Mouse (Mus musculus): ENCODE data around the gene Prune1. TPM values are rescaled to one million over a fixed set of nuclear protein-coding genes. Genes with fewer than 3 reads are reported as not detected.

Gene Prune1
- 81.4 and 84.3 TPM in 2 replicates for polyA plus RNA-seq (2015; fragmentation: Nextera tagmentation; extraction: Ambion mirVana)

- peak within 1 kb of the TSS; percentile 84 for H3K9ac ChIP-seq (ENCODE audit: low read depth, low read length)
- H3K4me3 ChIP-seq (ENCODE audit: low read depth, low read length), result peak within 1 kb of the TSS; percentile 71
- peak; percentile 92 for ATAC-seq
- H3K27me3 ChIP-seq (ENCODE audit: control insufficient read depth, insufficient read depth, low read depth, low read length), result no peaks in the 10 kb centered on the region
- H3K4me1 ChIP-seq (ENCODE audit: control insufficient read depth, insufficient read depth, low read length), result peaks cover 22% of the 10 kb centered on the region
- H3K9me3 ChIP-seq (replicated peaks; ENCODE audit: control insufficient read depth, low read length, poor library complexity, severe bottlenecking), result no peaks in the 10 kb centered on the region
- H3K27ac ChIP-seq (ENCODE audit: low read length), result peak within 1 kb of the TSS; percentile 84
- H3K4me2 ChIP-seq (ENCODE audit: low read length), result peak within 1 kb of the TSS; percentile 86
- no peaks in the 10 kb centered on the region for H3K36me3 ChIP-seq (ENCODE audit: control insufficient read depth, insufficient read depth, low read length)
- WGBS, result under 1% methylated on average over 40 of the region's 53 CpGs
These were observed at the start of gene Prune1, which contains the start of gene Mindy1 for GRCm38 (mm10) chr3:95281216-95282126. TSS of gene Prune1 (minus strand) at chr3:95282076. TSS of gene Mindy1 (plus strand) at chr3:95281345.

- Histone ChIP-seq H3K36me3 (ENCODE audit: control insufficient read depth, insufficient read depth, low read length) (peaks cover 50% of the 10 kb centered on the region), H3K27me3 (ENCODE audit: control insufficient read depth, insufficient read depth, low read depth, low read length) (no peaks in the 10 kb centered on the region), H3K4me2 (ENCODE audit: low read length) (no peak overlapping the region), H3K4me1 (ENCODE audit: control insufficient read depth, insufficient read depth, low read length) (no peaks in the 10 kb centered on the region), H3K9me3 (replicated peaks; ENCODE audit: control insufficient read depth, low read length, poor library complexity, severe bottlenecking) (no peaks in the 10 kb centered on the region), H3K9ac (ENCODE audit: low read depth, low read length) (no peak overlapping the region), H3K27ac (ENCODE audit: low read length) (no peak overlapping the region), H3K4me3 (ENCODE audit: low read depth, low read length) (no peak overlapping the region)
- 70% methylated on average over 1 of the region's 1 CpGs for WGBS
- no peak for ATAC-seq
These were observed 49.7 kb upstream of the Prune1 start for GRCm38 (mm10) chr3:95331528-95331927.

- no peak for ATAC-seq
- H3K4me3 ChIP-seq (ENCODE audit: low read depth, low read length), result no peak overlapping the region
- no peaks in the 10 kb centered on the region for H3K27me3 ChIP-seq (ENCODE audit: control insufficient read depth, insufficient read depth, low read depth, low read length)
- H3K4me2 ChIP-seq (ENCODE audit: low read length), result no peak overlapping the region
- no peaks in the 10 kb centered on the region for H3K4me1 ChIP-seq (ENCODE audit: control insufficient read depth, insufficient read depth, low read length)
- no peak overlapping the region for H3K9ac ChIP-seq (ENCODE audit: low read depth, low read length)
- peaks cover 50% of the 10 kb centered on the region for H3K36me3 ChIP-seq (ENCODE audit: control insufficient read depth, insufficient read depth, low read length)
- 91% methylated on average over 1 of the region's 1 CpGs for WGBS
- no peak overlapping the region for H3K27ac ChIP-seq (ENCODE audit: low read length)
- H3K9me3 ChIP-seq (replicated peaks; ENCODE audit: control insufficient read depth, low read length, poor library complexity, severe bottlenecking), result no peaks in the 10 kb centered on the region
These were observed 47.0 kb upstream of the Prune1 start for GRCm38 (mm10) chr3:95328803-95329404.

- peaks cover 37% of the 10 kb centered on the region for H3K36me3 ChIP-seq (ENCODE audit: control insufficient read depth, insufficient read depth, low read length)
- WGBS, result 96% methylated on average over 6 of the region's 6 CpGs
- no peak for ATAC-seq
- no peaks in the 10 kb centered on the region for H3K27me3 ChIP-seq (ENCODE audit: control insufficient read depth, insufficient read depth, low read depth, low read length)
- H3K9me3 ChIP-seq (replicated peaks; ENCODE audit: control insufficient read depth, low read length, poor library complexity, severe bottlenecking), result no peaks in the 10 kb centered on the region
- H3K4me3 ChIP-seq (ENCODE audit: low read depth, low read length), result no peak overlapping the region
- no peak overlapping the region for H3K27ac ChIP-seq (ENCODE audit: low read length)
- no peak overlapping the region for H3K4me2 ChIP-seq (ENCODE audit: low read length)
- H3K9ac ChIP-seq (ENCODE audit: low read depth, low read length), result no peak overlapping the region
- H3K4me1 ChIP-seq (ENCODE audit: control insufficient read depth, insufficient read depth, low read length), result no peaks in the 10 kb centered on the region
These were observed 42.7 kb upstream of the Prune1 start for GRCm38 (mm10) chr3:95324454-95325144.

GRCm38 (mm10) chr3:95323429-95323828 is 41.6 kb upstream of the Prune1 start:
- ATAC-seq, result no peak
- Histone ChIP-seq H3K27me3 (ENCODE audit: control insufficient read depth, insufficient read depth, low read depth, low read length) (no peaks in the 10 kb centered on the region), H3K36me3 (ENCODE audit: control insufficient read depth, insufficient read depth, low read length) (peaks cover 36% of the 10 kb centered on the region), H3K4me2 (ENCODE audit: low read length) (no peak overlapping the region), H3K4me3 (ENCODE audit: low read depth, low read length) (no peak overlapping the region), H3K4me1 (ENCODE audit: control insufficient read depth, insufficient read depth, low read length) (0 out of 2 replicates have a peak, but pooled peaks cover 5% of the 10 kb centered on the region), H3K9ac (ENCODE audit: low read depth, low read length) (no peak overlapping the region), H3K27ac (ENCODE audit: low read length) (no peak overlapping the region), H3K9me3 (replicated peaks; ENCODE audit: control insufficient read depth, low read length, poor library complexity, severe bottlenecking) (no peaks in the 10 kb centered on the region)
- 93% methylated on average over 3 of the region's 3 CpGs for WGBS

GRCm38 (mm10) chr3:95319701-95320625 is 38.1 kb upstream of the Prune1 start:
- WGBS, result 70% methylated on average over 12 of the region's 12 CpGs
- Histone ChIP-seq H3K27me3 (ENCODE audit: control insufficient read depth, insufficient read depth, low read depth, low read length) (no peaks in the 10 kb centered on the region), H3K9ac (ENCODE audit: low read depth, low read length) (no peak overlapping the region), H3K4me1 (ENCODE audit: control insufficient read depth, insufficient read depth, low read length) (peaks cover 20% of the 10 kb centered on the region), H3K27ac (ENCODE audit: low read length) (no peak overlapping the region), H3K9me3 (replicated peaks; ENCODE audit: control insufficient read depth, low read length, poor library complexity, severe bottlenecking) (no peaks in the 10 kb centered on the region), H3K4me3 (ENCODE audit: low read depth, low read length) (no peak overlapping the region), H3K36me3 (ENCODE audit: control insufficient read depth, insufficient read depth, low read length) (peaks cover 7% of the 10 kb centered on the region), H3K4me2 (ENCODE audit: low read length) (no peak overlapping the region)
- no peak for ATAC-seq

- Histone ChIP-seq H3K4me3 (ENCODE audit: low read depth, low read length) (no peak overlapping the region), H3K27ac (ENCODE audit: low read length) (no peak overlapping the region), H3K9me3 (replicated peaks; ENCODE audit: control insufficient read depth, low read length, poor library complexity, severe bottlenecking) (no peaks in the 10 kb centered on the region), H3K4me1 (ENCODE audit: control insufficient read depth, insufficient read depth, low read length) (peaks cover 20% of the 10 kb centered on the region), H3K36me3 (ENCODE audit: control insufficient read depth, insufficient read depth, low read length) (peaks cover 4% of the 10 kb centered on the region; the same call in 1 of the 2 replicates), H3K4me2 (ENCODE audit: low read length) (no peak overlapping the region), H3K9ac (ENCODE audit: low read depth, low read length) (no peak overlapping the region), H3K27me3 (ENCODE audit: control insufficient read depth, insufficient read depth, low read depth, low read length) (no peaks in the 10 kb centered on the region)
- 68% methylated on average over 2 of the region's 2 CpGs for WGBS
- no peak for ATAC-seq
These were observed 37.2 kb upstream of the Prune1 start for GRCm38 (mm10) chr3:95319110-95319509.

- WGBS, result 40% methylated on average over 6 of the region's 6 CpGs
- ATAC-seq, result no peak
- H3K27me3 ChIP-seq (ENCODE audit: control insufficient read depth, insufficient read depth, low read depth, low read length), result no peaks in the 10 kb centered on the region
These were observed 36.7 kb upstream of the Prune1 start for GRCm38 (mm10) chr3:95318548-95318947.

More at GRCm38 (mm10) chr3:95318548-95318947, 36.7 kb upstream of the Prune1 start:
- Histone ChIP-seq H3K4me1 (ENCODE audit: control insufficient read depth, insufficient read depth, low read length) (peaks cover 20% of the 10 kb centered on the region), H3K27ac (ENCODE audit: low read length) (no peak overlapping the region), H3K4me3 (ENCODE audit: low read depth, low read length) (no peak overlapping the region), H3K36me3 (ENCODE audit: control insufficient read depth, insufficient read depth, low read length) (peaks cover 4% of the 10 kb centered on the region; the same call in 1 of the 2 replicates), H3K4me2 (ENCODE audit: low read length) (no peak overlapping the region), H3K9ac (ENCODE audit: low read depth, low read length) (no peak overlapping the region), H3K9me3 (replicated peaks; ENCODE audit: control insufficient read depth, low read length, poor library complexity, severe bottlenecking) (no peaks in the 10 kb centered on the region)

All from midbrain, embryonic 16.5 days (tissue).